In genomic region chr14:58307695-58308094, GRCm38 (mm10) we compare ENCODE assay signal across 26 mouse cellular contexts.
A peak's percentile ranks its signal among the peaks of the same experiment; 100 is the strongest.
DNase-seq lines count a peak whose midpoint lies in the region; ATAC-seq and TF ChIP-seq lines count a peak whose summit lies in the region.
"Had no signal": no experiment of that assay in that cellular context is flagged by ENCODE, and none has a peak within 500 bp of the region (broad histone marks: within the 10 kb centered on the region; RNA-seq: fewer than 3 reads in every experiment).

No protein-coding gene starts in this region.

- no peaks in the 10 kb centered on the region for H3K79me2 ChIP-seq in macrophage (ENCODE audit: inconsistent target)

- no peak for ATAC-seq in cerebellum, adult (ENCODE audit: insufficient number of reproducible peaks, low FRiP score, low TSS enrichment)
- ATAC-seq: CD4-positive, CD25-positive, alpha-beta regulatory T cell, adult 4 months; forebrain, embryonic 14.5 days; forebrain, embryonic 16.5 days; Patski had no signal

- WGBS in macrophage (ENCODE audit: missing documents): 95% methylated on average over 6 of the region's 6 CpGs

- peak; percentile 25 to 35 for DNase-seq in cerebellum, postnatal 10 days
- DNase-seq in heart, postnatal 10 days: peak; percentile 61 to 64
- no peak for DNase-seq in heart, adult 8-10 months (ENCODE audit: low spot score)
- DNase-seq in T-cell, adult 2 months (ENCODE audit: low spot score): no peak
- DNase-seq: adrenal gland, adult 2 months; adrenal gland, postnatal 10 days; adrenal gland, postnatal 25 days; B cell, adult 2 months; cerebellum, adult 11-12 months; cerebellum, adult 2 months; cerebellum, adult 9-10 months; cerebellum, postnatal 36 days; embryo, embryonic 11 days had no signal

- no peaks in the 10 kb centered on the region for H3K36me3 ChIP-seq in macrophage (ENCODE audit: inconsistent target)
- H3K36me3 ChIP-seq: embryonic facial prominence, embryonic 13.5 days; embryonic facial prominence, embryonic 15.5 days; forebrain, embryonic 10.5 days; forebrain, embryonic 12.5 days; G1E had no signal

- no peak for TF ChIP-seq CTCF in bone marrow macrophage, adult 2 months (IDR thresholded peaks at IDR 0.05; ENCODE audit: low read depth, low read length)

- intact Hi-C loops in heart, postnatal 10 days (cut with DNase I): loop anchor here (5.0 kb wide), 1 partner anchor 235 kb away; the partner anchor contains the start of gene Fgf9

- no peak overlapping the region for H3K27ac ChIP-seq in bone marrow macrophage, adult 2 months (ENCODE audit: insufficient read depth, low read depth, low read length)
- peak overlapping the region; percentile 65; the same call in 1 of the 2 replicates for H3K27ac ChIP-seq in macrophage
- H3K27ac ChIP-seq: embryonic facial prominence, embryonic 13.5 days; embryonic facial prominence, embryonic 15.5 days; forebrain, embryonic 10.5 days; forebrain, embryonic 12.5 days had no signal

- H3K4me3 ChIP-seq in bone marrow macrophage, adult 2 months (ENCODE audit: insufficient read depth, low read length): peak overlapping the region; percentile 54
- peak overlapping the region; percentile 10 for H3K4me3 ChIP-seq in macrophage (ENCODE audit: inconsistent target)
- H3K4me3 ChIP-seq: embryonic facial prominence, embryonic 13.5 days; embryonic facial prominence, embryonic 15.5 days; erythroblast, embryonic 14.5 days; forebrain, embryonic 10.5 days; forebrain, embryonic 12.5 days had no signal

- no peak for TF ChIP-seq POLR2A in bone marrow macrophage, adult 2 months (IDR thresholded peaks at IDR 0.05; ENCODE audit: borderline replicate concordance, low read depth, low read length)

- H3K4me1 ChIP-seq in bone marrow macrophage, adult 2 months (ENCODE audit: control insufficient read depth, insufficient read depth, low read length): no peaks in the 10 kb centered on the region
- H3K4me1 ChIP-seq: embryonic facial prominence, embryonic 13.5 days; embryonic facial prominence, embryonic 15.5 days; forebrain, embryonic 10.5 days; forebrain, embryonic 12.5 days had no signal

Comparison
In these comparisons a context has a peak if more than half of its experiments do, and no peak if none do; other contexts are left out.
1. DNase-seq: peak in cerebellum, postnatal 10 days (2 of 2) and heart, postnatal 10 days (2 of 2); none in heart, adult 8-10 months (single experiment) and T-cell, adult 2 months (single experiment).